Mouse (Mus musculus): Measurements from ENCODE around the gene Olfr412. TPM values are rescaled to one million over a fixed set of nuclear protein-coding genes. Genes with fewer than 3 reads are reported as not detected.

Olfr412 gene
- polyA plus RNA-seq, 1 experiment from 2014 or later: not detected

GRCm38 (mm10) chr11:74415736-74416135, 53.9 kb downstream of the Olfr412 start:
- H3K4me3 ChIP-seq: no peak overlapping the region
- H3K36me3 ChIP-seq: no peaks in the 10 kb centered on the region
- no peaks in the 10 kb centered on the region for H3K9me3 ChIP-seq
- WGBS: 85% methylated on average over 12 of the region's 12 CpGs
- H3K4me2 ChIP-seq (replicated peaks): no peak overlapping the region
- no peak overlapping the region for H3K27ac ChIP-seq (replicated peaks)
- no peak overlapping the region for H3K9ac ChIP-seq (replicated peaks)
- no peak for ATAC-seq (ENCODE audit: low FRiP score, low read depth)
- H3K27me3 ChIP-seq: no peaks in the 10 kb centered on the region
- H3K4me1 ChIP-seq: peaks cover 3% of the 10 kb centered on the region; the same call in 1 of the 2 replicates

Other genes with a start within 250 kb of the Olfr412 start
- not detected in 2 replicates for gene Olfr401, start 248.4 kb upstream of the Olfr412 start, polyA plus RNA-seq (2016; fragmentation: Nextera tagmentation; extraction: Ambion mirVana)
- not detected in 2 replicates for gene Olfr402, start 208.5 kb upstream of the Olfr412 start, polyA plus RNA-seq (2016; fragmentation: Nextera tagmentation; extraction: Ambion mirVana)
- gene Olfr403, start 175.8 kb upstream of the Olfr412 start, polyA plus RNA-seq (2016; fragmentation: Nextera tagmentation; extraction: Ambion mirVana): not detected in 2 replicates
- gene Olfr43, start 150.7 kb upstream of the Olfr412 start, polyA plus RNA-seq (2016; fragmentation: Nextera tagmentation; extraction: Ambion mirVana): not detected in 2 replicates
- not detected in 2 replicates for gene Olfr406, start 102.3 kb upstream of the Olfr412 start, polyA plus RNA-seq (2016; fragmentation: Nextera tagmentation; extraction: Ambion mirVana)
- gene Olfr59, start 78.3 kb upstream of the Olfr412 start, polyA plus RNA-seq (2016; fragmentation: Nextera tagmentation; extraction: Ambion mirVana): not detected in 2 replicates
- not detected in 2 replicates for gene Olfr410, start 24.0 kb upstream of the Olfr412 start, polyA plus RNA-seq (2016; fragmentation: Nextera tagmentation; extraction: Ambion mirVana)
- not detected in 2 replicates for gene Olfr411, start 9.4 kb upstream of the Olfr412 start, polyA plus RNA-seq (2016; fragmentation: Nextera tagmentation; extraction: Ambion mirVana)
- 5.0 and 6.1 TPM in 2 replicates for gene Rap1gap2, start 248.8 kb downstream of the Olfr412 start, polyA plus RNA-seq (2016; fragmentation: Nextera tagmentation; extraction: Ambion mirVana)

All from midbrain, embryonic 12.5 days (tissue).